21 mouse cellular contexts compared by ENCODE assay signal in genomic region chr6:38796388-38796787, GRCm38 (mm10).
"Had no signal": no experiment of that assay in that cellular context is flagged by ENCODE, and none has a peak within 500 bp of the region (broad histone marks: within the 10 kb centered on the region; RNA-seq: fewer than 3 reads in every experiment).

No protein-coding gene starts in this region.

- H3K4me2 ChIP-seq: intestine, embryonic 15.5 days; kidney, embryonic 15.5 days; midbrain, embryonic 12.5 days; midbrain, embryonic 15.5 days; neural tube, embryonic 12.5 days; neural tube, embryonic 15.5 days had no signal

- H3K9ac ChIP-seq: intestine, embryonic 15.5 days; kidney, embryonic 15.5 days; midbrain, embryonic 12.5 days; midbrain, embryonic 15.5 days; neural tube, embryonic 12.5 days; neural tube, embryonic 15.5 days had no signal

- ATAC-seq: intestine, embryonic 15.5 days; midbrain, embryonic 15.5 days had no signal

- H3K27ac ChIP-seq: intestine, embryonic 15.5 days; kidney, embryonic 15.5 days; left cerebral cortex, adult 2 months; macrophage; midbrain, embryonic 12.5 days; midbrain, embryonic 15.5 days; neural tube, embryonic 12.5 days; neural tube, embryonic 15.5 days; stomach, postnatal 0 days had no signal

- DNase-seq: kidney, adult 11 months; kidney, adult 8-10 months; kidney, postnatal 10 days; kidney, postnatal 36 days; layer of hippocampus, postnatal 36 days; lung, adult 2 months; right cerebral cortex, adult 18-20 months; right cerebral cortex, postnatal 14 days; right cerebral cortex, postnatal 4 days; thymus, adult 2 months; thymus, postnatal 14 days; thymus, postnatal 4 days had no signal

- H3K9me3 ChIP-seq: intestine, embryonic 15.5 days; kidney, embryonic 15.5 days; midbrain, embryonic 12.5 days; midbrain, embryonic 15.5 days; neural tube, embryonic 12.5 days; neural tube, embryonic 15.5 days had no signal

- H3K27me3 ChIP-seq: intestine, embryonic 15.5 days; kidney, embryonic 15.5 days; midbrain, embryonic 12.5 days; midbrain, embryonic 15.5 days; neural tube, embryonic 12.5 days; neural tube, embryonic 15.5 days had no signal

- H3K4me1 ChIP-seq: intestine, embryonic 15.5 days; kidney, embryonic 15.5 days; midbrain, embryonic 12.5 days; neural tube, embryonic 12.5 days had no signal

- H3K36me3 ChIP-seq: intestine, embryonic 15.5 days; midbrain, embryonic 15.5 days; neural tube, embryonic 15.5 days had no signal

- H3K4me3 ChIP-seq: intestine, embryonic 15.5 days; kidney, embryonic 15.5 days; left cerebral cortex, adult 2 months; midbrain, embryonic 12.5 days; midbrain, embryonic 15.5 days; neural tube, embryonic 12.5 days; neural tube, embryonic 15.5 days had no signal
